Mouse (Mus musculus) heart, postnatal 36 days (tissue): ENCODE measurements at regions not wholly inside any gene's neighbourhood (a gene's known extent, or its start where the extent isn't known, plus 50 kb on each side); places are given as distances from the start of the nearest gene placed in this dataset.
"Not testable (repeated sequence)": the region's sequence is repeated elsewhere in the genome, so short reads cannot be mapped to it uniquely, and the experiment has no call there.

Experiments used
- DNase-seq, 2 experiments: peaks; one replicate each; pipeline ENCODE4 v3.0.0; 2021 to 2022
- intact Hi-C: fragments of 180-260 bp; cut with DNase I; formaldehyde crosslinking; loops from one replicate; pipeline ENCODE4 v1.15.1; 2025

DNA sequence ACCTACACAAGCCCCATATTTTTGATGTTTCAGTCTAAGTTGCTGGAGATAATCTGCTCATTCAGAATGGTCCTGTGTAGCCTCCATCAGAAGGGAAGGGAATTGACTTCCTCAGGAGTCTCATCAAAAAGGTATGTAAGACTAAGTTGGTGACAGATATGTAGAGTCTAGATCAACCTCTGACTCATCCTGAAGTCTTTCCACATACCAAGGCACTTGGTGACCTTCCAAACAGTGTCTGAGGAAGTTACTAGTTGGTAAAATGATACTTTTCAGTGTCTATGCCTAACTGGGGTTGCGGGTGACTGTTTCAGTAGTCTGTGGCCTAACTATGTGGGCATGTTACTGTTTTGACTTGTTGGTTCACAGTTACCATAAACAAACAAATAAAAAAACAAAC lies 133.0 kb upstream of the Plcb4 start:
- DNase-seq, result no peak
- intact Hi-C loops, result no loop called here

DNA sequence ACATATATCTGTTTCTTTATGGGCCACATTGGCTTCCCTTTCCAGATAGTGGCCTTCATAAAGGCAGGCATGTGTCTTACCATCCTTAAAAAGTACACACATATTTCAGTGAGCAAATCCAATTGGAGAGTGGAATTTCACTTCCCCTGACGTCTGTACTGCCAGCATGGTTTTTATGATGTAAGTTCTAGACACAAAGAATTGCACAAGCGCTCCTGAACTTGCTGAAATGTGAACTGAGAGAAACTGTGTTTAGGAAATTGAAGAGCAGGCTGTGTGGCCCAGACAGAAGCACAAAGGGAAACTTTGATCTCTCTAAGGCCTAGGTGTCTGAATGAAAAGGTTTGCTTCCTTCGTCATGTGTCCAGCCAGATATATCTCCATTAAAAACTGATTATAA lies 129.2 kb upstream of the Plcb4 start:
- DNase-seq, result no peak
- intact Hi-C loops, result no loop called here

DNA sequence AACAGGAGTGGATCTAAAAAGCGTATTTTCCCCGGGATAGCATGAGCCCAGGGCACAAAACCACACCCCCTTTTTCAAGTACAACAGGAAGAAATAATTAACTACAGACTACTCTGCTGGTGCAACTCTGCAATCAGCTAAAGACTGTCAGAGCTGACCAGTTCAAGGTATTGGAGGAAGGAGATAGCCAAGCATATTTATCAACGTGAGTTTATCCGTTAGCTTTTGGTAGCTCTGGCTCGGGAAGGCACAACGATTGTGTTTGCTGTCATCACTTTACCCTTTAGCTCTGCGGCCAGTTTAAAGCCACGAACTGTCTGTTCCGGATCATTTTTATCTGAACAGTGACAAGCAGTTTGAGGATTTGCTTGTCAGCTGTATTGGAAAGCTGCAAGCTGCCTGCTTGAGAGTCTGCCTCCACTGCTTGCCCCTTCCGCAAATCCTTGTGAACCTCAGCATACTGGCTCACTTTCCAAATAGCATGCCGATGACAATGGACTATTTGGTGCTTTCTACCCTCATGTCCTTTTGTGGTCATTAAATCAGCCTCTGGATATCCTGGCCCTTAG lies 122.4 kb upstream of the Plcb4 start:
- DNase-seq, result peak in 1 of 2 experiments; percentile 21
- intact Hi-C loops, result no loop called here

DNA sequence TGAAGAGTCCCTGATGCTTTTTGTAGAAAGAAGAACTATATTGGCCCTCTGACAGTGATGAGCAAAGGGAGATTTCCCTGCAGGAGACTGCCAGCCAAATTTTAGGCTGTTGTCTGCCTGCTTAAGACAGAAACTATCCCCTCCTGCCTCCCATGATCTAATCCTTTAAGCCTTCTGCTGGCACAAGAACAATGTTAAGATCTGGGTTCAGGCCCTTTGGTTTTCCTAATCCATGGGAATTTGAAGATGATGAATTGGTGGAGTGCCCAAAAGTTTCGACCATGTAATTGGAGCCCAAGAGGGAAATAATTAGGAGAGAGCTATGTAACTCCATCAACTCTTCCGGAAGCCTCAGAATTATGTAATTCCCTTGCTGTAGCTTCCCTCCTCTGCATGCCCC lies 120.8 kb upstream of the Plcb4 start:
- DNase-seq, result peak in 1 of 2 experiments; percentile 17
- intact Hi-C loops, result no loop called here

DNA sequence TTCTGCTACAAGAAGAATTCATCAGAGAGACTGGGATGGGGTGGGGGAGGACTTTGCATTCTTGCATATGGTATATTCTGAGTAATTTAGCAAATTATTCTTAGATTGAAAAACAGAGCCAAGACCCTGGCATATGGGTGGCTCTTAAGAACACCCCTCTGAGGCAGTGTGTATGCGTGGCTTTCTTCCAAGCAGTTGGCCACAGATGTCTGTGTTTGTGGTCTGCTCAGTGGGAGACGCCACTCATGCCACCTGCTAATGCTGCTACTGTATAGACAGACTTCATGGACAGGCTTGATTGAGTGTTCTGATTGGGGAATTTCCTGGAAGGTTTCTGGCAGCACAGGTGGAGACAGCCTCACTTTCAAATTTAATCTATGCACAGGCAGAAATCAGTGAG lies 117.8 kb upstream of the Plcb4 start:
- DNase-seq, result no peak
- intact Hi-C loops, result loop anchor here (5.0 kb wide), 1 partner anchor 84 kb away; no protein-coding TSS in a partner anchor

DNA sequence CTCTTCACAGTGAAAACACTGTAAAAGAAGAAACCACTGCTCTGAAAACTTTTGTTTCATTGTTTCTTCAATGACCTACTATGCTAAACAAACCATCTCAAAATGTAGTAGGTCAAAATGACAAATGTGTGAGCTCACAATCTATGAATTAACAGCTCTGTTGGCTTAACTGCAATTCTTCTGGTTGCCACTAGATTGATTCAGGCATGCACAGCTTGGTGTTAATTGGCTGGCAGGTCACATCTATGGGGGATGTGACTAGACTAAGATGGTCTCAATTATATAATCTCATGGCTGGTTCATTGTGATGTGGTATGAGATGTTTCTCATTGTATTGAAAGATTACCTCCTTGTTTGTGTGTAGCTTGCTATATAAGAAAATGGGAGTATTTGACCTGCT lies 116.9 kb upstream of the Plcb4 start:
- intact Hi-C loops, result loop anchor here (5.0 kb wide), 1 partner anchor 85 kb away; no protein-coding TSS in a partner anchor
- no peak for DNase-seq

DNA sequence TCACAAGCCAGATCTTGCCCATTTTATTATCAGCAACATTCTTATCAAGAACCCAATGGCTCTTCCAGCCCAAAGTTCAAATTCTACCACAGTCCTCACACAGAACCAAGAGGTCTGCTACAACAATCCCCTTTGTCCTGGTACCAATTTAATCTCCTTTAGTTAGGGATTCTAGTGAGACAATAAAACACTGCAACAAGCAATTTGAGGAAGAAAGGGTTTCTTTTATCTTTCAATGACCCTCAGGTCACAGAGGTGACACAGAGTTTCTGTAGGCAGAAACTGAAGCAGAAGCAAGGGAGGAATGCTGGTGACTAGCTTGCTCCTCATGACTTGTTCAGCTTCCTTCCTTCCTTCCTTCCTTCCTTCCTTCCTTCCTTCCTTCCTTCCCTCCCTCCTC lies 113.9 kb upstream of the Plcb4 start:
- DNase-seq, result no peak
- intact Hi-C loops, result loop anchor here (5.0 kb wide), 1 partner anchor 88 kb away; no protein-coding TSS in a partner anchor

DNA sequence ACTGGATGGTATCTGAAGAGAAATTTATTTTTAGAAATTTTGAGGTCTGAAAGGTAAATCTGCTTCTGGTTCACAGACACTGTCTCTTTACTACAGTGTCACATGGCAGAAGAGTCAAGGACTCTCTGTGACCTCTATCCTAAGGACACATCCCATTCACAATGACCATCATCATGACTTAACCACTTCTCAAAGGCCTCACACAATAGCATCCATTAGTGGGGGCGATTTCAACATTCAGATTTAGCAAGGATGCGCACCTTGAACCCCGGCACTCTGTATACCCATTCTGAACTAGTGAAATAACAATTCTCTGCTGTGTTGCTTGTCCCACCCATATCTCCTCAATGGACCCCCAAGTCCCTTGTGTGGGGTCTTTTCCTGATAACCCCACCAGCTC lies 110.8 kb upstream of the Plcb4 start:
- intact Hi-C loops, result no loop called here
- no peak for DNase-seq

DNA sequence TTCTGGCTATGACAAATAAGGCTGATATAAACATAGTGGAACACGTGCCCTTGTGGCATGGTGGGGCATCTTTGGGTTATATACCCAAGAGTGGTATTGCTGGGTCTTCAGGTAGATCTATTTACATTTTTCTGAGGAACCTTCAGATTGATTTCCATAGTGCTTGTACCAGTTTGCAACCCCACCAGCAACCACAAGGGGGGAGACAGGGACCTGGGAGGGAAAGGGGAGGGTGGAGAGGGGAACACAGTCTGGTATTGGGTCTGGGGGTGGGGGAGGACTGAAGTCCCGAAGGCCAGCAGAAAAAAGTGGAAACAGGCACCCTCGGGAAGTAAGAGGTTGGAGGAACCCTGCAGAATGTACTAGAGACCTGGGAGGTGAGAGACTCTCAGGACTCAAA lies 105.8 kb upstream of the Plcb4 start:
- DNase-seq, result no peak
- intact Hi-C loops, result no loop called here

DNA sequence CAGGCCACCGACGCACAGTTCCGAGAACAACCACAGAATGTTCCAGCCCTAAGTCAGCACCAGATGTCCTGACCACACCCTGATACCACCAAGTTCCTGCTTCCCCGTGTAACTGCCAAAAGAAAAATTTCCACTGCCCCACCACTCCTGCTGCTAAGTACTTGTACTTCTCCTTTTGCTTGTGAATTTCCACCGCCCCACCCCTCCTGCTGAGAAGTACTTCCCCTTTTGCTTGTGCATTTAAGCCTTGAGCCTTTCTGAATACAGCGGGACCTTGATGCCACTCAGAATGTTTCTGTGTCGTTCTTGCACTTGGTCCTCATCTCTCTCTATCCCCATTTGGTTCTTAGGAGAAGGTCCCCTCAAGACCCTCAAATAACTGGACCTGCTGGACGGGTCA lies 100.8 kb upstream of the Plcb4 start:
- intact Hi-C loops, result not testable (repeated sequence)

DNA sequence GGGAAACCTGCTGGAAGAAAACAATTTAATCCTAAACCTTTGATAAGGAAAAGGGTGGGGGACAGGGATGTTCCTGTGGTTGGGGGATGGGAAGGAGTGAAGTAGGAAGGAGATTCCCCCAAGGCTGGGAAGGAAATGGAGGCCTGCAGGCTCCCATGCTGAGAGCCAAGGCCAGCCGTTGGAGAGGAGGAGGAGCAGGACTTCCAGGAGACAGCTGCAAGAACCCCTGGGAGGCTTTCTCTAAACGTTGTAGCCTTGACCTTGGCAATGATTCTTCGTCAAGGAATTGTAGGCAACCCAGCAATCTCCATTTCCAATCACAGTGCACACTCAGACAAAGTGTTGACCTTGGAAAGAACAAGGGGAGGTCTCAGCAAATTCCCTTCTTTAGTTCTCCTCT lies 99.5 kb upstream of the Plcb4 start:
- intact Hi-C loops, result loop anchor here (1.0 kb wide), 1 partner anchor 134 kb away; no protein-coding TSS in a partner anchor
- peak in 1 of 2 experiments; percentile 37 for DNase-seq

More for the DNA sequence above, 100.8 kb upstream of the Plcb4 start:
- not testable (repeated sequence) for DNase-seq

DNA sequence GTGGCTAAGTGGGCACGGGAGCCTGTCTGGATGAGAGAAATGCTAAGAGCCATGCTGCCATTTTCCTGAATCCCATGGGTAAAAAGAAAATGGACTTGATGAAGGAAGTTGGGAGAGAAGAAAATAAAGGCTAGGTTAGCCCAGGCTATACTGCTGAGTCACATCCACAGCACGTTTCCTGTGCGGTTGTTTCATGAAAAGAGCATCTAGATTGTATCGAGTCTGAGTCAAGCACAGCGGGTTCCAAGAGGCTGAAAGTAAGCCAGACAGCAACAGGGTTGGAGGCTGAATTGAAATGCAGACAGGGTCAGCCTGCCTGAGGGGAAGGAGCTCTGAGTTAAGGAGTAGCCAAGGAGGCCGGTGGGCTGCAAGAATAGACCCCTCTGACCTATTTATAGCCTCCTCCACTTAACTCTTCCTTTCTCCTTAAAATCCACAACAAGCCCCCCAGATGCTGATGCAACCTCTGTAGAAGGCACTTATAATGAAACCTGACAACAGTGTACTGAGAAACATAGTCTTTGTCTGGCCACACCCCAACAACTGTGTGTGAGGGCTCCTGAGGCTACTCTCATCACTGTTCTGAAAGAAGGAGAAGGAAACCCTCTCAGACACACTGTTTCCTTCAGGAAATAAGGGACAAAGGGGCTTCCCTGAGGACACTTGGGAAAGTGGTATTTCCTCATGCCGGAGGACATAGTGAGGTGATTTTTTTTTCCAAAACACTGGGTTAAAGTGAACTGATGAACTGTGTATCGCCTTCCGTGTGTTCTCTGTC lies 98.7 kb upstream of the Plcb4 start:
- DNase-seq, result peak in 1 of 2 experiments; percentile 36
- intact Hi-C loops, result loop anchor here (1.0 to 5.0 kb wide), 6 partner anchors 99 to 357 kb away; partner anchors contain the start of gene Plcb4

DNA sequence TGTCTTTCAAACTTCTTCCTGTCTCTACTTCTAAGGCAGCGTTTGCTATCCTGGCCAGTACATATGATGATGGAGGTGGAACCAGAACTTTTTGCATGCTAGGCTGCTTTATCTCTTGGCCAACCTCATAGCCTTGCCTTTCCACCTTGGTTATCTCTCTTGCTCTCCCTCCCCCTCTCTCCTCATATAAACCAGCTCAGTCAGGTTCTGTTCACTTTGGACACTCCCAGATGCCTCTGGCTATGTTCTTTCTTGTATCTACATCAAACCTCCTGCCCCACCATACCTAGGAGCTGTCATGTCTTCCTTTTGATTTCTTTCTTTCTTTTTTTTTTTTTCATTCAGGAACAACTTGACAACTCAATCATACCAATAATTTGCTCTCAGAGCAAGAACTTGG lies 98.0 kb upstream of the Plcb4 start:
- intact Hi-C loops, result loop anchor here (2.0 to 5.0 kb wide), 5 partner anchors 98 to 356 kb away; partner anchors contain the start of gene Plcb4
- no peak for DNase-seq

DNA sequence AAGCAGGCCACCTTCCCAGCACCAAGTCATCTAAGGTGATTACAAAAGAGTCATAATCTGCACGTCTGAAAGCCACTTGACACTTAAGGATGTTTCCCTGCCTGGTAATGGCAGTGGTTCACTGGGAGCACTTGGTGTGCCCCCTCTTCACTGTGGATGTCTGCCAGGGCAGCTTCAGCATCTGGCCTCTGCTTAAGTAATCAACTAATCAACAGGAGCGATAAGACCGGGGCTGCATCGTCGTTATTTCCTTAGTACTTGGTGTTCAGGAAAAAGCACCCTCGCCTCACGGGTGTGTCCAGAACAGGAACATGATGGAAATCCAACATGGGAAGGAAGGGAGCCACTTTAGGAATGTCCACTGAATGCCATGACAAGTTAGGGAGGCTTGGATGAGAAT lies 97.1 kb upstream of the Plcb4 start:
- peak; percentile 49 to 56 for DNase-seq
- intact Hi-C loops, result loop anchor here (2.0 to 5.0 kb wide), 5 partner anchors 97 to 355 kb away; partner anchors contain the start of gene Plcb4

DNA sequence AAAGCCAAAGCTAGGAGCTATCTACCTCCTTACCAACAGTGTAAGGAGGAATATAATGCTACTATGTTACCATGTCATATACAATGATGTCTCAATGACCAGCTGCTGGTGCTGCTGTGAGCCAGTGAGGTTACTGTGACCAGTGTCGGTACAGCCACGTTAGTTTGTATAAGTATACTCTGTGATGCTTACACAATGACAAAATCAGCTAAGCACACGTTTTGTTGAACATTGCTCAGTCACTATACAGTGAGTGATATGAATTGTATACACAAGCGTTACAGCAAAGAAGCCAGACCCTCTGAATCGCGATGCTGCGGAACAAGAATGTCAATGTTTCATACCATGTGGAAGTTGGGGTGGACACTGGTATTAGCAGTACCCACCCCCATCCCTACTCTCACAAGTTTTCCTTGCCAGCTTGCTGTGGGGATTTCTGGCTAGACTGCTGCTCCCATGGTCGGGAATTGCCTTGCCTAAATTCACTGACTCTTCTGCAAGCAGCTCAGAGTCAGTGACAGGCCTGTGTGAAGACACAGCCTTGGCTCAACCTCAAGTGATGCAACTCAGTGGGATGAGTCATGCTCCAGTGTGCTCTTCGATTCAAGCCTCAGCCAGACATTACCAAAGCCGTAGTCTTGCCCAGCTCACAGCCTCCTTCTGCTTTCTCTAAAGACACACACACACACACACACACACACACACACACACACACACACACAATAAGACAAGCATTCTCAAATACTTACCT lies 96.5 kb upstream of the Plcb4 start:
- intact Hi-C loops, result loop anchor here (5.0 kb wide), 2 partner anchors 165 to 175 kb away; no protein-coding TSS in a partner anchor
- DNase-seq, result peak; percentile 73 to 76

DNA sequence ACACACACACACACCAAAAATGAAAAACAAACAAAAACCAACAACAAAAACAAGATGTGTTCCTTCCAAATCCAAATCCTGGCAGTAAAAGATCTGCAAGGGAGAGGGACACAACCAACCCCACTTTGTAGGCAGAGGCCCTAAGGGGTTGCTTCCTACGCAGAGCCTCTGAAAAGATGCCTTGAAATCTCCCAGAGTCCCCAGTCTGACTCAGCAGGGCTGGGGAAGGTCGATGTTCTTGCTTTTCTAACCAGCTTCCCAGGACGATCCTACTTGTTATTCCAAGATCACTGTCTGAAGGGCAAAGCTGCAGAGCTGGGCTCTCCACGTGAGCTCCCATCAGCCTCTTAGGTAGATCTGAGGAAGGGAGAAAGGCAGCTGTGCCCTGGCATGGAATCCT lies 94.6 kb upstream of the Plcb4 start:
- peak in 1 of 2 experiments; percentile 11 for DNase-seq
- intact Hi-C loops, result loop anchor here (5.0 kb wide), 2 partner anchors 163 to 177 kb away; no protein-coding TSS in a partner anchor

DNA sequence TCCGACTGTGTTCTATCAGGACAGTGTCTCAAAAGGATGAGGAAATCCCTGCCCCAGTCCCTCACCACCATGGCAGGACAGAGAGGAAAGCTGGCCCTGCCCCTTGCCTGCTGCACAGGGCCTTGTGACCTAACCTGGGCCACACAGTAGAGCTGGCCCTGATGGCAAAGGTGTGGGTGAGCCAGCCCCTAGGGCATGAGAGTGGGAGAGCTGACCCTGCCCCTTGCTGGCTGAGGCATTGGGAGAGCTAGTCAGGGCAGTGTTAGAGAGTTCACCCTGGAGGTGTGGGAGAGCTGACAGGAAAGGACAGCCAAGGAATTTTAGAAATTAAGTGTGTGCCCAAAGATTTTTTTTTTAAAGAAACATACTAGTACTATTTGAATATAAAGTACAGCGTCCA lies 90.5 kb upstream of the Plcb4 start:
- no peak for DNase-seq
- intact Hi-C loops, result no loop called here

DNA sequence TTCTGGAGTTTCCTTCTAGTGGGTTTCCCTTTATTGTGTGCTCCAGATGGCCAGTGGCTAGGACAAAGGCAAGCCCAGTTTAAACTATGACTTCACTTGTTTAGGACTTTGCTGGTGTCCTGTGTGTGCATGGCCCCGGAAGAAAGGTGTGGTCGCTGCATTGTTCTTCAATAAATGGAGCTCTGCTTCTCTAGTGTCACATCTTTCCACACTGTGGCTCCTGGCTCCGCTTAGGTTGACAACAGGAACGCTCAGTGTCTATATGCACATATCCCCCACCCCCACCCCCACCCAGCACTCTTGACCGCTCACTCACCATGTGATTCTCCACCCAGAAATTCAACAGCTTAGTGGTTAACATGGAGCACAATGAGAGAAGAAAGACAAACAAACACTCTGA lies 87.2 kb upstream of the Plcb4 start:
- intact Hi-C loops, result no loop called here
- peak in 1 of 2 experiments; percentile 18 for DNase-seq

DNA sequence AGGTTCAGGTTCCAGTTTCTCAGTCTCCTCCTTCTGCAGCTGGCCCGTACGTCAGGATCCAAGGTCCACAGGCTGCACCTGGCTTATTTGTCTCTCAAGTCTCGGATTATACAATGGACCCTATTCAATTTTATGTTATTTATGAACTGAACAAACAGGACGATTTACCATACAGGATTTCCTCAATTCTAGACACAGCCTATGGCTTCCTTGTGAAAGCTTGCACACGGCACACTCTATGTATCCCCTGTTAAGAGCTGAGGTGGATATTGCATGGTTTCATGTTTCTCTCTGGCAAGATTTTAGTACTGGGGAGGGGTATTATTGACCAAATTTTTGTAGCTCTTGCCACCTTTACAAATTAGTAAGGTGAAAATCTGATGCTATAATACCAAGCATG lies 81.6 kb upstream of the Plcb4 start:
- DNase-seq, result no peak
- intact Hi-C loops, result no loop called here

DNA sequence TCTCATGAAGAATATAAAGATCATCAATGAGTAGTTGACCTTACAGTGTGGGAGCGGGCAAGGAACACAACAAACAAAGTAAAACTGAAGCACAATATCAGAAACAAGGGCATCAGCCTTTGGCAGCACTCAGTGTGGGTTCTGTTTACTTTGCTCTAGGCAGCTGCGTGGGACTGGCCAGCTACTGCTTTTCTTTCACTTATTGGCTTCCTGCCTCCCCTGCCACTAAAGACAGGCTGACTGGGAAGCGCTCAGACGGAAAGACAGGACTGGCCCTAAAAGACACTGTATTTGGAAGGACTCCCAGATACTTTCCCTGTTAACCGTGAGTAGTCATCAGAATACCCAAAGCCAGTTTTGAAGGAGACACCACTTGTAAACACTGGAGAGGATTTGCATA lies 80.7 kb upstream of the Plcb4 start:
- intact Hi-C loops, result no loop called here
- no peak for DNase-seq

DNA sequence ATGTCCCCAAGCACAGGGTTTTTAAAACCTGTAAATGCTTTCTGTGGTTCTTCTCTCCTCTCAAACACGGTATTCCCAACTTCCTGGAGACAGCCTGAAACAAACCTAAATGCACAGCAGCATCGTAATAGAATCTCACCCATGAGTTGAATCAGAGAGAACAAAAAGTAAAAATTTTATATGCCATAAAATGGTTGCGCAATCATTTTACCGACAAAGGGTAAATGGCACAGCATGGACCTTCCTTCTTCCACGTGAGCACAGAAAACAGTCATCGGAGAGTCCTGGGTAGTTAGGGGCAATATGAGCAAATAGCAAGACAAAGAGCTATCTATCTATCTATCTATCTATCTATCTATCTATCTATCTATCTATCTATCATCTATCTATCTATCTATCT lies 79.3 kb upstream of the Plcb4 start:
- DNase-seq, result no peak
- intact Hi-C loops, result no loop called here
